Mouse (Mus musculus): Measurements from ENCODE around the gene Gata2.
A peak's percentile ranks its signal among the peaks of the same experiment; 100 is the strongest.

The Gata2 gene

DNA sequence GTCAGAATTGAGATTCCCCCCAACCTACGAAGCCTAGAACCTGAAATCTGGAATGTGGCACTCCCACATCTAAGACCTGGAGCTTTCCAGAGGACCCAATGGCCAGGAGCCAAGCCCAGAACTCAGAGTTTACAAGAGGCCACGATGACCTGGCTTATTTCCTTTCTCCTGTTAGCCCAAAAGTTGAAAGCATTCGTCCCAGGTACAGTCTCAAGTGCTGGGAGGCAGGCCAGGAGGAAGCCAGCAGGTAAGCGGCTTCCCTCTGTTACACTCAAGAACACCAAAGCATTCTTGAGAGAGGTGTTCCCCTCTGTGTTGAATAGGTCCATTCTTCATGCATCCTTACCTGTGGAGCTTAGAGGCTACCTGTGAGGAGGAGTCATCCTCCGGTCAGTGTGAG lies 15.8 kb downstream of the Gata2 start:
- no peak for DNase-seq (ENCODE audit: low spot score)

DNA sequence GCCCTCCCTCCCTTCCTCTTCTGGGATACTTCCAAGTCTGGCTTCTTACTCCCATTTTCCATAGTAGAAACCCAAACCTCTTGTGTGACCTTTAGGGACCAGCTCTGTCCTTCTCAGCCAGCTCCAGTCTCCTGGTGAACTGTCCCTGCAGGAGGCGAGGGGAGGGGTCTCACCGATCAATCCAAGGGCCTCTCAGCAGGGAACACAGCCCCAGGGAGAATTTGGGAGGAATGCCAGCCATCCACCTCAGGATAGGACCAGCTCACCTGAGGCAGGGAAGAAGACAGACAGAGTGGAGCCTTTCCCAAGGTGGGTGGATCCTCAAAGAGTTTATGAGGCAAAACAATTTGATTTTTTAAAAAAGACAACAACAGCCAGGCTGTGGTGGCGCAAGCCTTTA lies 16.5 kb downstream of the Gata2 start:
- no peak for DNase-seq (ENCODE audit: low spot score)

DNA sequence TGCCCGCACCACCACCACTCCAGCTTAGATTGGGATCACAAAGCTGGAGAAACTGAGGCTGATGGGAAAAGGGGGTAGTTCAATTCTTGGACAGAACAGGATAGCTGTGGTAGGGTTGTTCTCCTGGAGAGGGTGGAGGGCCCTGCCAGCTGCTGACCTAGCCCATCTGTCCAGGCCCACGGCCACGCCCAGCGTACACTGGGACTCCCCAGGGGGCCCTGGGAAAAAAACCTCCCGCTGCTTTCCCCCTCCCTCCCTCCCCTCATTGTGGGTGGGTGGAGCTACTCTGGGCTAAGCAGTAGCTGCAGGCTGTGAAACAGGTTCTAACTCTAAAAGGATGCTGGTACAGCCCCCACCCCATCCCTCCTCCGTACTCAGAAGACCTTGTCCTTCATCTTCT lies 22.1 kb downstream of the Gata2 start:
- no peak for DNase-seq (ENCODE audit: low spot score)

DNA sequence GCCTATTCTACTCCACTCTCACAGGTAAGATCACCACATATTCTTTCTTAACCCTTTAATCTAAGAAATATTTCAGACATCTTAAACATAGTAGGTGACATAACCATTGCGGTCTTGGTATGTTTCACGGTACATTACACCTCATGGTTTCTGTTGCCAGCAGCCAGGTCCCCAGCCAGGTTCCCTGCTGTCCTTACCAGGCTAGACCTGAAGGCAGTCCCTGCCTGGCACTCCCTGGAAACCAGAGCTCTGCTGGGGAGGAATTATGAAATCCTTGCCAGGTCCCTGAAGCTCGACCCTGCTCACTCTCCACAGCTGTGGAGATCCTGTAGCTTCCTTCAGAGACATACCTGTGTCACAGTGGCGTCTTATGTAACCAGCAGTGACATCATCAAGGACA lies 22.5 kb downstream of the Gata2 start:
- no peak for DNase-seq (ENCODE audit: low spot score)

DNA sequence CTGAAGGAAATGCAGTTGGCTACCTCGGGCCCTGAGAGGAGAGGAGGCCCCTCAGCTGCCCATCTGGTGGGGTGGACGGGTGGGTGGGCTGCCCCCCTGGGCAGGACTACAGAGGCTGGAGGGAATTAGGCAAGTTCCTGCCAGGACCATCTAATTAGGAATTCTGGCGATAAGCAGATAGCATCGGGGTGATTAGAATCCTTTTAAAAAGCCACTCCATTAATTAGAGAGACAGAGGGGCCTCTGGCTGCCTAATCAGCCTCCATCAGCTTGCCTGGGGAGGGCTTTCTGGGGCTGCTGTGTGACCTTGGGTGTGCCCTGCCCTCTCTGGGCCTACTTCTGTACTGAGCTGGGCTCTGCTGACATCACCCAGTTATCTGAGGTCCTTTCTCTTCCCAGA lies 25.4 kb downstream of the Gata2 start:
- DNase-seq (ENCODE audit: low spot score) = no peak

DNA sequence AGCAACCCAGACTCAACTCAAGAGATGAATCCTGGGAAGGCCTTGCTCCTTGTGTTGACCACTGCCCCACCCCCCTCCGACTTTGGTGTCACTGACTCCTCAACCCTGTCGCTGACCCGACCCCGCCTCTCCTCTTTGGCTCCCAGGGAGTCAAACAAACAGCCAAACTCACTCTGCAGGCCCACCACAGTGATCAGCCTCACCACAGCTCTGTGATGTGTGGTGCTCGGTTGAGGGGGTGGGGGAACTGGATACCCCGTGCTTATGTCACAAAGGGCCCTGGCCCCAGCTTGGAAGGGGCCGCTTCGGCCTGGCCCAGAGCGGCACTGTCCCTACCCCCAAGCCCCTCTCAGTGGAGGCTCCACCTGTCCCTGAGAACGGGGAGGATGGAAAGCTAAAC lies 28.3 kb downstream of the Gata2 start, which contains the start of gene Dnajb8:
Gene Dnajb8 (plus strand): TSS at position 301 of the 400 bp plus-strand sequence.
- DNase-seq (ENCODE audit: low spot score) = no peak

DNA sequence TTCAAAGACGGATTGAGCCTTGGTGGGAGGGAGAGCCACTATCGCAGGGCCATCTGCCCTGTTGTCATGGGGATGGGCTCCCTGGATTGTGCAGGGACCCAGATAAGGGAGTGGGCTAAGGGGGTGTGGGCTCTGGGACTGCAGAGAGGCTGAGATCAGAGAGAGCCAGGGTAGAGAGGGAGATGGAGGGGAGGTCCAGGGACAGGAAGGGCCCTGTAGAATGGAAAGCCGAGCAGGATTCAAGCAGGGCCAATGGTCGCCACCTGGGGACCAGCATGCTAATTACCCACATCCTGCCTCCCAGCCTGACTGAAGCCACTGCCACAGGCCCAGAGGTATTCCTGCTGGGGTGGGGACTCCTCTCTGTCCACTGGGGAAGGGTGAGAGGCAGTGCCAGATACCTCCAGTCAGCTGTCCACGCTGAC lies 32.9 kb downstream of the Gata2 start:
- no peak for DNase-seq (ENCODE audit: low spot score)

DNA sequence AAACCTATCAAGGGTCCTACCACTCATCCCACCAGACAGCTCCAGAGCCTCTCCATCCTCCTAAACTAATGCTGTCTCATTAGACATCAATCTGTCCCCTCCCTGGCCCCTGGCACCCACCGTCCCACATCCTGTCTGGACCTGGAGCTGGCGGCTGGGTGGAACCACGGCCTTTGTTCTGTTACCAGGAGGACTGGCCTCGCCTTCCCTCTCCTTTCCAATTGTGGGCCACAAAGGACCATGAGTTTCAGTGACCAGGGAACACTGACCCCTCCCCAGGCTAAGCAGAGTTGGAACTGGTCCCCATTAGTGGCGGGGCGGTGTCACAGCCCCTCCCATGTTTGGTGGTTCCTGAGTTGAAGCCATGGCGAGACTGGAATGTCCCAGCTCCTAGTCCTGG lies 33.8 kb downstream of the Gata2 start:
- no peak for DNase-seq (ENCODE audit: low spot score)

DNA sequence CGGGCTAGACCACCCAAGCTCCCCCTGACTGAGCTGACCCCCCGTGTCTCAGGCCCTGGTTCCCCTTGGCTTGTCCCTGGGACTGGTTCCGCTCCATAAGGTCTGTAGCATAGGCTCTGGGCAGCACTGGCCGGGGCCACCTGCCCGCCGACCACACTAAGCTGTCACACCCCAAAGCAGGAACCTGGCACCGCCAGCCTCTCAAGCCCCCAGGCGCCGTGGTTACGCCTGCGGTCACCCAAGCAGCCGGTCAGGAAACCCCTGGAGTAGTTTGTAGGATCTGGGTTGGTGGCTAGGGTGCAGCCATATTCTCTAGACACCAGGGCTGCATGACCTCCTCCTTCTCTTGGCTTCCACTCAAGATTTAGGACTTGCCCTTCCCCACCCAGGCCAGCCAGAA lies 35.5 kb downstream of the Gata2 start:
- no peak for DNase-seq (ENCODE audit: low spot score)

DNA sequence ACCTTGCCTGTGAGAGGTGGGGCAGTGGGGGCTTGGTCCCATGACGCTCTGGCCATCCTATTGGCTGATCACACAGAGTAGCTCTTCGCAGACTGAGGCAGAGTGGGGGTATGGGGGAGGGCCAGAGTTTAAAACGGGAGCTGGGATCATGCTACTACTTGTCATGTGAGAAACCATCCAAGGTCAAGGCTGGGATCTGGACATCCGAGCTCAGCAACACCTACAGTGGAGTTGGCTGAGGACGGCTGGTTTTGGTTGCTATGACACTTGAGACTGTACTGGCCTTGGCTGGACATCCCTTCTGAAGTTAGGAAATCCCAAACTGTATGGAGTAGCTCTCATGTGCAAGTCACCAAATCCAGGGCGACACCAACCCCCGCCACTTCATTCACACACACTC lies 38.1 kb downstream of the Gata2 start:
- no peak for DNase-seq (ENCODE audit: low spot score)

DNA sequence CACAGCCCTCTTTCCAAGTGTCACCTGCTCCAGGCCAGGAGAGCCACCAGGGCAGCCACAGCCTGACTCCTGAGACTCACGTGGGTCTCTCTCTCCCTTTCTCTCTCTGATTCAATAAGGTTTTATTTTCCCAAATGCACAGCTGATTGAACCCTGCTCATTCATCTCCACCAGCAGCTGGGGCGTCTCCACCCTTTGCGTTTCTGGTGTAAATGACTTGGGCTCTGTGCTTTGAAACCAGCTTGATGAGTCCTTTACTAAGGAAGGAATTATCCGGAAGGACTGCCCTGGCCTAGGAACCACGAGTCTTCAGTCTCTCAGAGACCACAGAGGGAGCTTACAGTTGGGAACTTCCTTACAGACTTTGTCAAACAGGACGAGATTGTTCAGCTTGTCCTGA lies 38.5 kb downstream of the Gata2 start:
- DNase-seq (ENCODE audit: low spot score) = no peak

DNA sequence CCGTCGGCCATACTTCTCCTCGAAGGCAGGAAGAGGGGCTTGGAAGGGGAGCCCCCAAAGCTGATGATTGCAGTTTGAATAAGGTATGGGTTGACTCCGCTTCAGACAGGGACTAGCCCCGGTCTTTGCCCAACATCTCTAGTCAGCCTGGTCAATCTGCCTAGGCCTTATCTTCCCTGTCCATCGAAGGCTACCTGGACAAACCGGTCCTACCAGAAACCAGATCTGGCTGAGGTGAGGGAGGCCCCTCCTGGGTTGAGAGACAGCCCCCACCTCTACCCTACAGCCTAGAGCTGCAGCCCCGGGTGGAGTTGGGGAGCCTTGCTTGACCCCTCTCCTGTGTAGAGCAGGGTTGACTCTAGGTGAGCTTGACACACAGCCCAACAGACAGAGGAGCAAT lies 40.3 kb downstream of the Gata2 start:
- no peak for DNase-seq (ENCODE audit: low spot score)

DNA sequence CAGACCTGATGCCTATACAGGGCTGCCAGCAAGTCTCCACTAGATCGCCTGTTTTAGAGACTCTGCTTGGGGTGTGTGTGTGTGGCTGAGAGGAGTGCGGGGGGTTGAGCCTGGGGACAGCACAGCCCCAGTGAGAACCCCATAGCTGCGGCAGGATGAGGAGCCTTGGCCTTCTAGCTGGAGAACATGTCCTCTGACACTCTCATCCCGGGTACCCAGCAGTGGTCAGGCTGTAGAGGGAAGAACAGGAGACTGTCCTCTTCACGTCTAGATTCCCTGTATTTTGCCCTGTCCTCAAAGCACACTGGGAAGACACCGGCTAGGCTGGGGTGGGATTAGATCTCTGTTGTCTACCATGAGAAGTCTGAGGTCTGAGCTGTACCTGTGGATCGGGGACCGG lies 41.8 kb downstream of the Gata2 start:
- DNase-seq (ENCODE audit: low spot score) = no peak

DNA sequence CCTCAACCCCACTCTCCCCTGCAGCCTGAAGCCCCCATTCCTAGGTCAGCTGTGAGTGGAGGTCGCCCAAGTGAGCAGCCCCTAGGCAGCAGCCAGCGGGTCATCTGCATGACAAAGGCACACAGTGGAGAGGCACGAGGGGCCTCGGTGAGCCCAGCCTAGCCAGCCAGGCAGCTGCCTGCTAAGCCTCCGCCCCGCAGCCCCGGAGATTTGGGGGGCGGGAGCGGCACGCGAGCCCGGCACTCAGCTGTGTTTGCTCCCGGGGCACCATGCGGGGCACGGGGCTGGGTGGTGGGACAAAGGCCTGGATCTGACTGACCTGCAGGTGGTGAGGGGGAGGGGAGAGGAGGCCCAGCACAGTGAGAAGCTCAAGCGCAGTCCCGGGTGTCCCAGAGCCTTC lies 42.3 kb downstream of the Gata2 start:
- DNase-seq (ENCODE audit: low spot score) = no peak

DNA sequence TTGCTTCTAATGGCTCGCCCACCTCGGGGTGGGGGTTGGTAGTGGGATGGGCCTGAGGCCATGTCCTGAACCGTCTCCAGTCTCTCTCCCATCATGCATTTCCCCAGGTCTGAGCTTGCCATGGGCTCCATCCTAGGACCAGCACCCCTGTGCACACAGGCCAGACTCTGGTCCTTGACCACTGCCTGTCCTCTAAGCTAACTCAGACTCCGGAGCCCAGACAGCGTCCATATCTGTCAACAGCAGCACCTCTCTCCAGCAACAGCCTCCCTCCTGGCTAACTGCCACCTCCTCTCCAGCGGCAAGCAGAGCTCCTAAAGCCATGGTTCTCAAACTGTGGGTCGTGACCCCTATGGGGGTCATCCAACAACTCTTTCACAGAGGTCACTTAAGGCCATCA lies 42.8 kb downstream of the Gata2 start:
- DNase-seq (ENCODE audit: low spot score) = peak; percentile 18

DNA sequence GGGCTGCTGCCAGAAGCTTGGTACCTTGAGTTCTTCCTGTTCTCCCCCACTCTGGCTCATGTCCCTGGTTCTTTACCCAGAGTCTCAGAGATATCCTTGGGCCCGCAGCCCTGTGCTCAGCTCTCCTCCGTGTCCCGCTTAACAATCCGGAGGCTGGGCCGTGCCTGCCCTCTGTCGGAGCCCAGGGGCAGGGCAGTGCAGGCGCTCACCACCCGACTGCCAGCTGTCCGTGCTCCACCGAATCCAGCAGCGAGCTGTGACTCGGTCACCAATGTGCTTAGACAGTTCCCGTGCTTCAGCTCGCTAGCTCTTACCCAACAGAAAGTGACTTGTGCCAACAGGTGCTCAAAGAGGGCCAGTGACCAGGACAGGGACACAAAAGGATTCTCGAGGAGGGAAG lies 48.9 kb downstream of the Gata2 start:
- peak; percentile 73 for DNase-seq (ENCODE audit: low spot score)

DNA sequence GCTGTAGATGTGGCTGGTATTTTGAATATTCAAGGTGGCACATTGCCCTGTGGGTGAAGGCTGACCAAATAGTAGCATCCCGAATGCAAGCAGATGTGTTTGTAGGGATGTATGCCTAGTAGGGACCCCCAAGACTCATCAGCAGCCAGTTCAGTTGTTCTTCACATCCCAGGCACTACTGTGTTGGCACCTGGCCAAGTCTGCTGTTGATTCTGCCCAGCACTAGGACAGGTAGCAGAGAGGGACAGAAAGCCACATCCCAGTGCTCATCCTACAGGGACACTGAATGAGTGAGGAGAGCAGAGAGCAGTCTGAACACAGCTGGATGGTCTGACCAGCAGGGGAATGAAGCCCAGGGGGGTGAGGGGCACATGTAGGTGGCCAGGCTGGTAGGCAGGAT lies 55.5 kb downstream of the Gata2 start:
- no peak for DNase-seq (ENCODE audit: low spot score)

DNA sequence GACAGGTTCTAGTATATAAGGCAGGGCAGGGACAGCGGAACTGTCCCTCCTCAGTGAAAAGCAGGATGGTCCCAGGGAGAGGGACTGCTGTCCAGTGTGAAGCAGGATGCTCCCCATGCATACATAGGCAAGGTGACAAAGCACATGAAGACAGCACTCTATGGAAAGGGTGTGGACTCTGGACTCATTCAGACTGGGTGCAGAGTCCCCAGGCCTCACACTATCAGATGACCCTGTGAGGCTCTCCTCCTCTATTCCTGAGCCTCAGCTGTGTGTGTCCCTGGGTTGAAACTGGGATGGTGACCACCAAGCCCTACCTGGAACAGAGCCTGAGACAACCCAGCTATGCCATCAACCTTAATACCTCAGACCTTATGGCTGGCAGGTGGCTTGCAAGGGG lies 57.7 kb downstream of the Gata2 start:
- no peak for DNase-seq (ENCODE audit: low spot score)

DNA sequence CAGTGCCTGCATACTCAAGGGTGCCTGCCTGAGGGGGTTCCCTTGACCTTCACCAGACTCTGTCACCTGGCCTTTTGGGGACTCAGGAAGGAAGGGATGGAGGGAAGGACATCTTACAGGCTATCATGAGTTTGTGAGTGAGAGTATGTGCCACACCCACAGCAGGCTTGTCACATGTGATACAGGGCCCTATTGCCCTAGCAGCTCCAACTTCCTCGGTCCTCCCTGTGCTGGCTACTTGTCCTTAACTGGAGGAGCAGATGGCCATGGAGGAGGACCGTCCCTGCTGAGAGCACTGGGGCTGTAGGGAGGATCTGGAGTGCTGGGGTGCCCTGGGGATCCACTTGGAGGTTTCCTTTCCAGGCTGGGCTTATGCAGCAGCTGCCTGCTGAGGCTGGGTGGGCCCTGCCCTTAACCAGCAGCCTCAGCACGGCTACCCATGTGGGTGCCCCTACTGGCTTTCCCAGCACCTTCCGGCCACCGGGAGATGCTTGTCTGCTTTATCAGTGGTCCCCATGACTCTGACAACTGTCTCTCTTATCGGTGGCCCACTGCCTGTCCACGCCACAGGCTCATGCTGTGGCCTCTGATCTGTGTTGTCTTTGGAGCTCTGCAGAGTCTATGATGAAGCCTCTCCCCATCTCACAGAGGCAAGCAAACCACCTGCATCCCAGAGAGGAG lies 58.2 kb downstream of the Gata2 start:
- no peak for DNase-seq (ENCODE audit: low spot score)

DNA sequence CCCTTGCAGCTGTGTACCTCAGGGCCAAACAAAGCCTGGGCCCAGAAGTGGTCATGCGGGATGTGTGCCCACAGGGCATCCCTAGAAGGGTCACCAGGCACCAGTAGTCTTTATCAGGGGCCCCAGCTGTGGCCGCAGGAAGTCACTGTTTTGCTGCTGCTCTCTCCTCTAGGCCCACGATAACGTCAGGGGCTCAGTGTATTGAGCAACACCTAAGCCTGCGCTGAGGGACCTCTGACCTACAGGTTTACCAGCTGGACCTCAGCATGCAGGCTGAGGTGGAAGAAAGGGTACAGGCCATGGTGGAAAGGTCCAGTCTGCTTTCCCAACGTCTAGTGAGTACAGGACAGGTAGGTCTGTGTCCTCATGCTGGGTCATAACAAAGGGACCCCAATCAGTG lies 60.4 kb downstream of the Gata2 start:
- no peak for DNase-seq (ENCODE audit: low spot score)

DNA sequence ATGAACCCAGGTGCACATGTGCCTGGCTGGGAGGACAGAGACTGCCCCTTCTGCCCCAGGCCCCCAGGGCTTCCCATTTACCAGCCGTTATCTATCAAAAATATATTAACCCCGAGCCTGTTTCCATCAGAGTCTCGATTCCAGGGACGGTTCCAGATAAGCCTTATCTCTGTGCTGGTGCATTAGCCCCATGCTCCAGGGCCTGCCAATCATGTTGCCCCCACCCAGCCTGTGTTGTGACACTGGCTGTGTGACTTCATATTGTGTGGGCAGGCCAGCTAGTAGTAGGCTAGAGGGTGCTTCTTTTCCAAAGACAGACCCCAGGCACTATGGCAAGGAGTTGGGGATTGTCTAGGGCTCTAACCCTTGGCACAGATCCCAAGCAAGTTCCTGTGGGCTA lies 61.7 kb downstream of the Gata2 start:
- DNase-seq (ENCODE audit: low spot score) = no peak
